Mouse (Mus musculus) limb, embryonic 12.5 days (tissue): ENCODE results near the gene Memo1. TPM values are rescaled to one million over a fixed set of nuclear protein-coding genes. Genes with fewer than 3 reads are reported as not detected.
"Not testable (repeated sequence)": the region's sequence is repeated elsewhere in the genome, so short reads cannot be mapped to it uniquely, and the experiment has no call there.

Experiments used
- ATAC-seq: fragments of 200-750 bp; cut with Nextera tagmentation; 2 replicates; pipeline ENCODE4 v1.8.0; 2017; ENCODE audit warnings: low read depth, moderate TSS enrichment; ENCODE audit not compliant: insufficient number of reproducible peaks, insufficient read depth, low FRiP score, low TSS enrichment
- H3K27ac ChIP-seq: fragments of 300-500 bp; sonication (generic); 2 replicates; pipeline ENCODE4 v1.5.1; 2016; ENCODE audit warnings: mild to moderate bottlenecking, moderate library complexity
- H3K27me3 ChIP-seq: fragments of 300-500 bp; sonication (generic); 2 replicates; pipeline ENCODE4 v1.6.1; 2016; ENCODE audit warnings: mild to moderate bottlenecking, moderate library complexity
- H3K36me3 ChIP-seq: fragments of 300-500 bp; sonication (generic); 2 replicates; pipeline ENCODE4 v1.6.1; 2016; ENCODE audit warnings: mild to moderate bottlenecking, moderate library complexity
- H3K4me1 ChIP-seq: fragments of 300-500 bp; sonication (generic); replicated peaks from 2 replicates; pipeline ENCODE4 v1.6.1; 2016
- H3K4me2 ChIP-seq: fragments of 300-500 bp; sonication (generic); 2 replicates; pipeline ENCODE4 v1.6.1; 2016; ENCODE audit warnings: mild to moderate bottlenecking, moderate library complexity
- H3K4me3 ChIP-seq: fragments of 300-500 bp; sonication (generic); replicated peaks from 2 replicates; pipeline ENCODE4 v1.5.1; 2016; ENCODE audit warnings: mild to moderate bottlenecking
- H3K9ac ChIP-seq: fragments of 300-500 bp; sonication (generic); replicated peaks from 2 replicates; pipeline ENCODE4 v1.6.1; 2016; ENCODE audit warnings: mild to moderate bottlenecking, moderate library complexity
- H3K9me3 ChIP-seq: fragments of 300-500 bp; sonication (generic); 2 replicates; pipeline ENCODE4 v1.6.1; 2016; ENCODE audit warnings: mild to moderate bottlenecking, moderate library complexity
- WGBS: fragments of 180-500 bp; shearing (Covaris S2); methylation state at CpG from one replicate; pipeline ENCODE4 v1.1.7; 2016; 5-methylcytosine and 5-hydroxymethylcytosine counted together
- polyA plus RNA-seq: library from polyadenylated mRNA; unstranded; fragments of >200 nt; fragmentation: Nextera tagmentation; extraction: Ambion mirVana; gene quantifications from 2 replicates; pipeline ENCODE4 v1.2.1, GENCODE M21; 2016

Gene Memo1
- polyA plus RNA-seq, 1 experiment from 2014 or later, result 80.1 TPM

DNA sequence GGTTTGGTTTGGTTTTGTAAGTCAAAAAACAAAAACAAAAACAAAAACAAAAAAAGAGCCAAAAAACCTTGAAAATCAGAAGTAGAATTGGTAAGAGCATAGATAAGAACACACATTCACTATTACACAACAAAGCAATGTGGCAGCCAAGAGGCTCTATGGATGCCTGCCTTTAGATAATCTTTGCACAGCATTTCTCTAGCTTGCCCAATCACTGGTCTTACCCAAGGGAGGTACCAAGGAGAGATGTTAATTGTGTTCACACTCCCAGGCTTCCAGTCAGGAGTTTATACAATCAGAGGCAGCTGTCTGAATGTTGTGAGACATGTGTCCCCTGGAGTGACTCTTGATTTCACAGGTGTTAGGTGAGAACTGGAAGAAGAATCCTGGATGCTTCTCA is 114.4 kb downstream of the Memo1 start:
- no peaks in the 10 kb centered on the region for H3K4me1 ChIP-seq
- H3K4me3 ChIP-seq, result no peak overlapping the region
- ATAC-seq, result no peak
- H3K9ac ChIP-seq, result no peak overlapping the region
- no peaks in the 10 kb centered on the region for H3K9me3 ChIP-seq
- no peak overlapping the region for H3K27ac ChIP-seq
- H3K4me2 ChIP-seq, result no peak overlapping the region
- H3K36me3 ChIP-seq, result 0 out of 2 replicates have a peak, but pooled peaks cover 4% of the 10 kb centered on the region
- H3K27me3 ChIP-seq, result no peaks in the 10 kb centered on the region

DNA sequence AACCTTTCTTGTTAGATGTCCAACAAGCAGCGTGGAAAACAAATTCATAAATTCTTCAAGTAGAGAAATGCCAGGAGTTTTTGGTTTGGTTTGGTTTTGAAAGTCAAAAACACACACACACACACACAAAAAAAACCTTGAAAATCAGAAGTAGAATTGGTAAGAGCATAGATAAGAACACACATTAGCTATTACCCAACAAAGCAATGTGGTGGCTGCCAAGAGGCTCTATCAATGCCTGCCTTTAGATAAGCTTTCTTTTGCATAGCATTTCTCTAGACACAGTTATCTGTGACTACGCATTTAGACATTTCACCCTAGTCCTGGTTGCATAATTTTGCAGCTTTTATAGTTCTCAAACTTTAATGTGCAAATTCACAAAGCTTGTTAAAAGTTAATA is 115.7 kb downstream of the Memo1 start:
- H3K9ac ChIP-seq, H3K9me3 ChIP-seq, H3K4me2 ChIP-seq, H3K36me3 ChIP-seq, H3K27me3 ChIP-seq, H3K4me3 ChIP-seq, H3K27ac ChIP-seq, ATAC-seq, H3K4me1 ChIP-seq: not testable (repeated sequence)
- 95% methylated on average over 2 of the region's 2 CpGs for WGBS

DNA sequence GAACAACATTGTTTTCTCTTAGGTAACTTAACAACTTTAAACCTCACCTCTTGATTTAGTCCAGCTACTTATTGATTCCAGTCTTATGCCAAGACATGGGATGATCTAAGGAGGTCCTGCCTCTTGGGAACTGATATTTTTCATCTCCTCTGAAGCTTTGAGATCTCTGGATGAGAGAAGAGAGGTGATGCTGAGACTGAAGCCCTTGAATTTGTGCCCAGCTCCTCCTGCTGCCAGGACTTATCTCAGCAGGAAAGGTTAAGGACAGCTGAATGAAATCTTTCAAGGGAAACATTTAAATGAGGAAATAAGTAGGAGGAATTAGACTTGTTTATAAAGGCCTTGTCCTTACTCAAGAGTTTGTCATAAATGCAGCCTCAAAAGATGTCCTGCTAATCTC is 121.6 kb downstream of the Memo1 start:
- H3K9ac ChIP-seq, result no peak overlapping the region
- H3K9me3 ChIP-seq, result no peaks in the 10 kb centered on the region; the same call in 1 of the 2 replicates
- ATAC-seq, result no peak
- no peak overlapping the region for H3K4me2 ChIP-seq
- H3K27me3 ChIP-seq, result no peaks in the 10 kb centered on the region
- no peaks in the 10 kb centered on the region for H3K4me1 ChIP-seq
- no peak overlapping the region for H3K27ac ChIP-seq
- no peak overlapping the region for H3K4me3 ChIP-seq
- H3K36me3 ChIP-seq, result no peaks in the 10 kb centered on the region

DNA sequence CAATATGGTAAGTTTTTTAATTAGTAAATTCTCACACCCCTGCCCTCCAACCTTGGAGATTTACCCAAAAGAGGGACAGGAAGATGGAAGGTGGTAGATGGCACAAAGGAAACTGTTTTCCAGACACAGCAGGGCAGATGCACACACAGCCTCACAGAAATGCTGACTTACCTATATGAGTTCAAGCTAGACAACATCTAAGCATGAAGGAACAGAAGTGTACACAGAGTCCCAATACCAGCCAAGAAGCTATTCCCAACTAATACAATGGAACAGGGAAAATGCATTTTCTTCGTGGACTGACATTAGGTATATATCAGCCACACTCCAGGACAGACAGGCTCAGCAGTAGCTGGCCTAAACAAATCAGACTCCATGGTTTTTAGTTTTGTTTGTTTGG is 122.5 kb downstream of the Memo1 start:
- 91% methylated on average over 1 of the region's 1 CpGs for WGBS
- Histone ChIP-seq H3K36me3 (no peaks in the 10 kb centered on the region), H3K27ac (no peak overlapping the region), H3K4me1 (no peaks in the 10 kb centered on the region), H3K4me2 (no peak overlapping the region), H3K9me3 (no peaks in the 10 kb centered on the region; the same call in 1 of the 2 replicates), H3K4me3 (no peak overlapping the region), H3K27me3 (no peaks in the 10 kb centered on the region), H3K9ac (no peak overlapping the region)
- no peak for ATAC-seq

DNA sequence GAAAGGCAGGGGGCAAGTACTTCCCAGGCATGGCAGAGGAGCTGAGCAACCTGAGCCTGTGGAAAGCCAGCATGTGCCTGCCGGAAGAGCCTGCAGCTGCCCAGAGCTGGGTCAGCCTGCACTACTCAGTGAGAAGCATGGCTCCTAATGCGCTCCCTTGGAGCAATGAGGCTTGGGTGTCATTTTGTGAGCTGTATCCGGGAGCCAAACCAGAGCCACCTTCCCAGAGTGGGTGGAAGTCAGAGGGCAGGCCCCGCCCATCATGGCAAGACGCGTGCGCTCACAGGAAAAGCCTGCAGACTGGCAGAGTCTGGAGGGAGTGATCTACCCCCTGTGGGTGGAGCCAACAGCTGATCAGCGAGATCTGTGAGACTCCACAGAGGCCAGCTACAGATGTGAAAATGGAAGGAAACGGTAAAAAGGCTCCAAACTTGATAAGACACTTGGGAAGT is 135.9 kb downstream of the Memo1 start:
- 0 out of 2 replicates have a peak overlapping the region, but pooled peaks have one; percentile 41 for H3K27ac ChIP-seq
- H3K27me3 ChIP-seq, result no peaks in the 10 kb centered on the region
- H3K9ac ChIP-seq, result no peak overlapping the region
- H3K4me1 ChIP-seq, result 0 out of 2 replicates have a peak, but pooled peaks cover 3% of the 10 kb centered on the region
- peak; percentile 91 for ATAC-seq
- H3K4me3 ChIP-seq, result peak overlapping the region; percentile 38
- WGBS, result 2% methylated on average over 9 of the region's 9 CpGs
- H3K4me2 ChIP-seq, result peak overlapping the region; percentile 61
- H3K36me3 ChIP-seq, result no peaks in the 10 kb centered on the region
- 0 out of 2 replicates have a peak, but pooled peaks cover 3% of the 10 kb centered on the region for H3K9me3 ChIP-seq

DNA sequence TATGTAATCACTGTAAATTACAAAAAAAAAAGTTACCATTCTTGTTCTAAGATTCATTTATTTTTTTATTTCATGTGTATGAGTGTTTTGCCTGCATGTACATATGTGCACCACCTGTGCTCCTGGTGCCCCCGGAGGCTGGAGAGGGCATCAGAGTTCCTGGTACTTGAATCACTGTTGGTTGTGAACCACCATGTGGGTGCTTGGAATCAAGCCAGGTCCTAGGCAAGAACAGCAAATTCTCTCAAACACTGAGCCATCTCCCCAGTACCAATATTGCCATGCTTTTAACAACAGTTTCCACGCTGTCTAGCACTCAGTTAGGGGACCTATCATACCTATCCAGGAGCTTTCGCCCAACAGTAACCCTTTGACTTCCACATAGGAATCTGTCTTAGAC is 137.2 kb downstream of the Memo1 start:
- Histone ChIP-seq H3K9me3 (0 out of 2 replicates have a peak, but pooled peaks cover 3% of the 10 kb centered on the region), H3K4me1 (0 out of 2 replicates have a peak, but pooled peaks cover 3% of the 10 kb centered on the region), H3K27me3 (no peaks in the 10 kb centered on the region), H3K27ac (no peak overlapping the region), H3K9ac (no peak overlapping the region), H3K36me3 (no peaks in the 10 kb centered on the region), H3K4me3 (no peak overlapping the region), H3K4me2 (no peak overlapping the region)
- no peak for ATAC-seq
- 89% methylated on average over 3 of the region's 3 CpGs for WGBS

Other genes starting within 250 kb of the Memo1 start
- gene Srd5a2, start 247.6 kb downstream of the Memo1 start, polyA plus RNA-seq, result 1.9 TPM in 2 replicates
- 274 and 295 TPM in 2 replicates for gene Dpy30, start 28.4 kb upstream of the Memo1 start, polyA plus RNA-seq
- 26.0 and 30.7 TPM in 2 replicates for gene Spast, start 43.5 kb upstream of the Memo1 start, polyA plus RNA-seq
- gene Slc30a6, start 100.1 kb upstream of the Memo1 start, polyA plus RNA-seq, result 41.0 and 41.5 TPM in 2 replicates
- gene Nlrc4, start 163.6 kb upstream of the Memo1 start, polyA plus RNA-seq, result 0.23 and 0.29 TPM in 2 replicates
- 53.3 and 55.1 TPM in 2 replicates for gene Yipf4, start 194.0 kb upstream of the Memo1 start, polyA plus RNA-seq
- 92.5 and 107 TPM in 2 replicates for gene Birc6, start 232.8 kb upstream of the Memo1 start, polyA plus RNA-seq